Mouse (Mus musculus) heart, postnatal 0 days (tissue): ENCODE results near the gene Fam210b.

Source experiments
- CTCF ChIP-seq: IDR thresholded peaks from 2 replicates; pipeline ENCODE4 v1.5.1; 2016; ENCODE audit warnings: antibody characterized with exemption, control low read depth, low read depth
- EP300 ChIP-seq: IDR thresholded peaks from 2 replicates; pipeline ENCODE4 v1.6.1; 2016; ENCODE audit warnings: antibody characterized with exemption, low read depth

DNA sequence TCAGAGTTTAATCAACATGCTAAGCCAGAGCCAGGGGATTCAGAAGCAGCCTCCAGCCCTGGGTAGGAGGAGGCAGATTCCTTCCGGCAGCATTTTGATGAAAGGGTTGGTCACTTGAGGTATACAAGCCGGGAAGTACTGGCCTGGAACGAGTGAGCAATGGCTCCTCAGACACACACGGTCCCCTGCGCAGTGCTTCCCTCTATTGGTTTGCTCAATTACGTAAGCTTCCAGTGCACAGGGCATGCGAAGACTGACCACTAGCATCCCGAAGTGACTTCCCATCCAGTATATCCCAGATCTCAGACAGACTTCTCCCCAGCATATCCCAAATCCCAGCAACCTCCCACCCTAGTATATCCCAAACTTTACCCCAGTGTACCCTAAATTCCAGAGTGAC, 17.1 kb upstream of the Fam210b start:
- no peak for TF ChIP-seq EP300
- TF ChIP-seq CTCF = no peak
